Mouse (Mus musculus) A20 (cell line): ENCODE measurements around the gene Gm37240.

ENCODE experiments used
- DNase-seq: peaks from one replicate; pipeline ENCODE4 v3.0.0-alpha.2; 2011; ENCODE audit warnings: low read depth, low spot score

Gene Gm37240

DNA sequence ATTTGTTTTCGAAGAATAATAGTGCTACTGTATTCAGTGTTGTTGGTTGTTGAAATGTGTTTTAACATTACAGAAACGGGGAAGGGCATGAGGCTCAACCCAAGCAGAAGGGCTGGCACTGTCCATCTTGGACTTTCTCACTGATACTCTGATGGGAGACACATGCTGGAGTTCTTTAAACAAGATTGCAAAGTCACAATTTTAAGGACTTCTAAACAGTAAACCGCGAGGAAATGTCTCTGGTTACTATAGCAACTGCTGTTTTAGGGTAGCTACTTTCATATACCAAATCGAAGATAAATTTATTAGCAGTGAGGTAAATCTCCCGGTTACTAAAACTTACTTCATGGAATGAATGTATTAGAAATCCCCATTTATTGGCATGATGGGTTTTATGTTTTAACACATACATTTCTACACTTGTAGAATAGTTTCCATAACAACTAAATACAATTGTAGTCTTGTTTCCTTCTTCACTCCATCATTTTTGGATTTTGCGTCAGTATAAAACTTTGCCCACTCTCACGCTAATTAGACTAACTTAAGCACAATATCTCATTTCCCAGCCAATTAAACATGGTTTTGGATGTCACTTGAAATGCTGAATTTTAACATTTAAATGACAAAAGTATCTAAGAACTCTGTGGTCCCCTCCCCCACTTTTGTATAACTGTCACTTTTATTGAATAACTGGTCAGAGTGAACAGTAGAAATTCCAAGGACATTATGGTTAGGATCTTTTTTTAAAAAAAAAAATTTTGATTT, 932.1 kb downstream of the Gm37240 start:
- no peak for DNase-seq

DNA sequence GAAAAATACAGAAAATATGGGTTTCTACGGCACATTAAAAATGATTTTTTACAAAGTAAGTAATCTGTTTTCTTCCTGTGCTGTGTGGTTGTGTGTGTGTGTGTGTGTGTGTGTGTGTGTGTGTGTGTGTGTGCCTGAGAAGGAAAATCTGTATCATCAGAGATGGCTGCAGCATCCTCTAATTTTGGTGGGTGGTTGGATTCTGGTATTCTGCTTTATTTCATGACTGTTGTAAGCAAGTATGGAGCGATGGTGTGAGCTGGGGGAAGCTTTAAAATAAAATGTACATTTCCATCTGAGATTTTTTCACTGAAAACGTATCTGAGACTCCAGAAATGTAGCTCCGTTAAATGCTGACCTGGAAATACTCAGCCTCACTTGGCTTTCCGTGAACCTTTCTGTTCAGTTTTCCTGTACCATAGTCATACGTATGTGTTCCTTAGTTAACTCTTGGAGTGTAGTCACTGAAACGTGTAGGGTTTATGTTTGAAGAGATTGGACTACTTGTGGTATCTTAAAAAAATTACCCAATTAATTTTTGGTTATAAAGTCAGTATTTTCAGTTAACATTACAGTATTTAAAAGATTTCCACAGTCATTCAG, 934.6 kb downstream of the Gm37240 start:
- DNase-seq, result no peak

DNA sequence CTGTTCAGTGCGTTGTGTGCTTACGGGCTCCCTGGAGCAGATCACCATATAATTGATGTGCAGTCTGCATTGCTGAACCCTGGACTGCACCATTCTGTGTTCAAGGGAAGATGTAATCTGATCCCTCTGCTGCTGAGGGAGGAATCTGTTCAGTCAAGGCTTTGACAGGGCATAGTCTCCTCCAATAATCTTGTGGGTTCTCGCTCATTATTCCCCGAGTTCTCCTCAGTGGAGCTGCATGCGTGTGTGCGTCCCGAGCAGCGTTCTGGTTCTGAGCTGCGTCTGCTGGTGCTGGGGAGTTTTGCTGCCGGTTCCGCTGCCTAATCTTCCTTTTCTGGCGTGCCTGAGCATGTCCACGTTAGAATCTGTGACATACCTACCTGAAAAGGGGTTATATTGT, 935.2 kb downstream of the Gm37240 start:
- no peak for DNase-seq

GRCm38 (mm10) chr3:84951698-84952097, 935.6 kb downstream of the Gm37240 start:
- no peak for DNase-seq

DNA sequence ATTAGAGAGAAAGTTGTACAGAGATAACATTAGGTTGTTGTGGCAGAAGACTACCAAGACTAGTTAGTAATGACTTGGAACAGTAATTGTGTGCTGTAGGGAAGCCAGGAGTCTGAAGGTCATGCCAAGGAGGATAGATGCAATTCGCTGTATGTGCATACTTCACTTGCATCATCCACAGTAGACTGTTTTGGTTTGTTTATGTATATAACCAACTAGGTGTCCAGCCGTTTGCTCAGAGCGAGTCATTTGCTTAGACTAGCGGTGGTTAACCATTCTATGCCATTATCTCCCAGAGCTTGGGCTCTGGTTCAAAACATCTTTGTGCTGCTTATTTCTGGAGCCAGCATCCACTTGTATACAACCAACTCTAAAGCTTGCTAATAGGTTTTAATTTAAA, 937.9 kb downstream of the Gm37240 start:
- no peak for DNase-seq

DNA sequence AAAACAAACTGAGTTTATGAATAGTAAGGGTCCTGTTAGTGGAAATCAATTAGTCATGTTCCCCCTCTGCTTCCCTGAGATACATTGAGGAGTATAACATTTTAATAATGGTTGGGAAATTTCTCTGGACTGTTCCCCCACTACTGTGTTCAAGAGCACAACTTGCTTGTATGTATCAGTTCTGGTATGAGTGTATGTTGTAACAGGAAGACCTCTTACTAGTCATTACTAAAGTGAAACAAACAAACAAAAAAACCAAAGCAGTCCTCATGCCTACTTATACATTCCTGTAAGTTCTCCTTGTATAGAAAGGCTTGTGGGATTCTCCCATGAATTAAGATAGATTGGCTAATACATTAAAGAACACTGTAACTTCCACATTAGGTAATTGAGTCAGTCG, 940.9 kb downstream of the Gm37240 start:
- DNase-seq, result peak; percentile 28

DNA sequence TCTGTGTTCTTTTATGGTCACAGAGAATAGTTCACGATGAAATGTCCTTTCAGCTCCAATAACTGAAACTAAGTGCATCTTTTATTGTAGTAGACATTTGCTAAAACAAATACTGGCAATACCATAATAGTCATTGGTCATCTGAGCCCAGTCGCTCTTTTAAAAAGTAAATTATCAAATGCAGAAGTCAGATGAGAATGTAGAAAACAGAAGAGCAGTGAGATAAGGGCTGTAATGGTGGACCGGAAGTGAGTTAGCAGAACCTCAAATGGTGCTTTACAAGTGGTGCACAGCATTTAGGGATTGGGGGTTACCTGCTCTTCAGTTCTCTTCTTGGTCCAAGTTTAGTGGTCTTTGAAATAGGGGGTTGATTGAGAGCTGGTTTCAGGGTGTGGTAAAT, 942.4 kb downstream of the Gm37240 start:
- no peak for DNase-seq

DNA sequence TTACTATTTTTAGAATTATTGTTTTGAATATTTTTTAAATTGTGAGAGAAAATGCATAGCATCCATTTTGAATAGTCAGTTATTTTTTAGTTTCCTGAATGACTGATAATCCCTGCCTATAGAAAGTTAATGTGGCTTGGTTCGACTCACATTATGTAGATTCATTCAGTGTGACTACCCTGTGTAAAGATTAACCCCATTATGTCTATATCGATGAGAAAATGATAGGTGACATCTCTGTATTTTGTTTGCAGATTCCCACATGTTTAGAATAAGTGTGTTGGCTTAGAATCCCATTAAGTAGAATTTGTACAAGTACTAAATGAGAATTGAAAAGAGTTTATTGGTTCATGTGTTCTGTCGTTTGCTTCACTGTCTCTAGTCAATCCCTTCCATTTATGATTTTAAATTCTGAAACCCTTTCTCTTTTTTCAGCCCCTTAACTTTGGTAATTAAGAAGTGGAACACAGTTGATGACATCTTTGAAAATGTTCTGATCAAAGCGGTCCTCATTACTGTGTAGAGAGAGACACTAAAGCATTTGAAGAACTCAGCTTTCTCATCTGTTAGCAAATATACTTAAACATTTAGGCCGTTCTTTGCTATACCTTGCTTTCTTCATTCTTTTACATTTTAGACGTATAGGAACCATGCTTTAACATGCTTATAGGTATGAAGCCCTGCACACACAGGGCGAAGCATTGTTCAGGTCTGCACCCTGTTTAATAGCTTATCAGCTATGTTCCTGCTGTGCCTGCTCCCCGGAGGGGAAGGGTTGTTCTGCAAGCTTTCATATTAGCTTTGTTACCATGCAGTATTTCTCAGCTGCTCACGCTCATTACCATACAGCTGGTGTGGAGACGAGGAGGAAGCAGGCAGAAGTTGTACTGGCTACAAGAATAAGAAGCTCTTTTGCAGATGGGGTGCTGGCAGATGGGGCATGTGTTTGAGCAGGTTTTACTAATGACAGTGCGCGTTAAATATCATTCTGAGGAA, 949.7 kb downstream of the Gm37240 start:
- peak; percentile 41 for DNase-seq

DNA sequence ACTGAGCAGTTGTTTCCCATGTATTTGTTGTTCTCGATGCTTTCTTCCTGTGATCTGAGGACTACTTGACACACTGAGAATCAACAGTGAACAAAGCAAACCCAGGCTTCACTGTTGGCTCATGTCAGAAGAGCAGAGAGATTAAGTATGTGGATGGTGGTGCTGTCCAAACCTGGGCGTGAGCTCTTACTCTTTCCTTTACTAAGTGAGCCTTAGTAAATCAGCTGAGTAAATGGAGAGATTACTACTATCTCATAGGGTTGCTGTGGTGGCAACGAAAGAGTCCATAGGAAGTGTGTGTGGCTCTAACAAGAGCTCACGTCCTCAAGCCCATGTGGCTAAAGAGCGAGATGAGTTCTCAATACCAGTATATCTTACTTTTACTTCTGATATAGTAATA, 950.4 kb downstream of the Gm37240 start:
- DNase-seq, result no peak

GRCm38 (mm10) chr3:84936252-84936651, 951.1 kb downstream of the Gm37240 start:
- DNase-seq, result no peak

- DNase-seq, result no peak
These were observed 951.6 kb downstream of the Gm37240 start for GRCm38 (mm10) chr3:84935729-84936128.

DNA sequence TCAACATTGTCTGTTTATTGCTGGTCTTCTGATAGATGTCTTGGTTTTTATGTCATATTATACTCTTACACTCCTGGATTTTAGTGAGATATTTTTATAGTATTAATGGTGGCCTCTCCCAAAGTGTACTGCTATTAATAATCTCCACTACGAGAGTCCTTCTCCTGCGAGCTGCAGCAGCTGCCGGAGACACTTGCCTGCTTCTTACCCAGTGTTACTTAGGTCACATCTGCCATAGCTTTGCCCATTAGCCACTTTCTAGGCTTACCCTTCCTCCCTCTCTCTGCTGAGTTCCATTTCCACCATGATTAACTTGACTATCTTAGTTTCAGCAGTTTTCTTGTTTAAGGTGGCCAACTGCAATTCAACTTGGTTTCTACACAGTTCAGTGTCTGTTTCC, 956.6 kb downstream of the Gm37240 start:
- no peak for DNase-seq

DNA sequence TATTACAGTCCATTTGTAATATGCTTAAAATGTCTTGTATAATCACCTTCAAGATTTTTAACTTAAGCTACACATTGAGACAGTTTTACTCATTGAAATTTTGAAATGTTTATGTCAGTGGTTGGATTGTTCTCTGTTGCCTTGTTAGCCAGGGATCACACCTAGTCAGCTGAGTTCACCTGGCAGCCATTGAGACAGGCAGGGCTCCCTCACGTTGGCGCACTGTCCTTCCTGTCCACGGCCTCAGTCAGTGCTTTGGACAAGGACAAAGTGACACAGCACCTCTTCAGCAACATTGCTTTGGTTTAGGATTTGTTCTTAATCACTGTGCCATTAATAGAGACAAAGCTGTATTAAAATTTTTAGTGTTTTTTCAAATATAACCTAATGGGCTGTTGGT, 958.1 kb downstream of the Gm37240 start:
- DNase-seq, result no peak

GRCm38 (mm10) chr3:84927901-84928300, 959.4 kb downstream of the Gm37240 start:
- peak; percentile 51 for DNase-seq

DNA sequence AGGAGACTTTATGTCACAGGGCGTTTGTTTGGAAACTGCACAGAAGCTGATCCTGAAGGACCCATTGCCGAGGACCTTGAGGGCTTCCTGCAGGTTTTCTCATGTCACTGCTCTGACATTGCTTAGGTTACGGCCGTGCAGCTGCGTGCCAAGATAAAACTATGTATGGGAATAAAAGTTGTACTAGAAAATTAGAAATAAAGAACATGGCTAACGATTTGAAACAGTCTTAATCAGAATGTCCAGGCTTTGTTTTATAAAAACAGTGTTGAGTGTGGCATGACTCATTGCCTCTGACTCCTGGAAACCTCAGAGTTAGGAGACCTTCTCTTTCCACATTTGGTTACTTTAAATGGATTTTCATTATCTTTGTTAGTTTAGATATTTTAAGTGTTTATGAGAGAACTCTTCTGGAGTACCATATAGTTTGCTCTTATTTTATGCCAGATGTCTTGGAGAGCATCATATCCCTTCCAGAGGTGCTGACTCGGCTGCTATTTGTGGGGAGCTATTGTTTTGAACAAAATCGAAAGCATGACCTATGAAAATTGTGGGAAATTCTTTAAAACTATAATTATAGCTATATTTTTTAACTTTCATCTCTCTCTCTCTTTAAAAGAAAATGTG, 960.0 kb downstream of the Gm37240 start:
- no peak for DNase-seq

DNA sequence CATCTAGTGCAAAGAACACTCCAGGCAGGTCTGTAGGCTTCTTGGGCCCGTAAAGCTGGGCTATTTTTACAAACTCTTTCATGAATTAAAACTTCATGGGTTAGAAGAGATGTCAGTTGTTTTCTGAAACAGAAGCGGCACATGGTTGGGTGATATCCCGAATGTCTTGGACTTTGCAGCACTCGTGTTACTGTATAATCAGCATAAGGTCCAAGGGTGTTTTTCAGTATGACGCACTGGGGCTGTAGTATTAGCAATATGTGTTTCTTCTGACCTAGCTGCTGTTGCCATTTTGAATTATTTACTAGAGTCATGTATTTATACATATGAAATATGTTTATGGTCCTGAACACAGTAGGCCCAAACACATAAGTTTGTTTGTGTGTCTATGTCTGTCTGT, 961.2 kb downstream of the Gm37240 start:
- DNase-seq, result no peak

GRCm38 (mm10) chr3:84925229-84925628, 962.1 kb downstream of the Gm37240 start:
- DNase-seq, result no peak

GRCm38 (mm10) chr3:84923670-84924069, 963.6 kb downstream of the Gm37240 start:
- no peak for DNase-seq

- no peak for DNase-seq
These were observed 964.1 kb downstream of the Gm37240 start for GRCm38 (mm10) chr3:84923256-84923655.

DNA sequence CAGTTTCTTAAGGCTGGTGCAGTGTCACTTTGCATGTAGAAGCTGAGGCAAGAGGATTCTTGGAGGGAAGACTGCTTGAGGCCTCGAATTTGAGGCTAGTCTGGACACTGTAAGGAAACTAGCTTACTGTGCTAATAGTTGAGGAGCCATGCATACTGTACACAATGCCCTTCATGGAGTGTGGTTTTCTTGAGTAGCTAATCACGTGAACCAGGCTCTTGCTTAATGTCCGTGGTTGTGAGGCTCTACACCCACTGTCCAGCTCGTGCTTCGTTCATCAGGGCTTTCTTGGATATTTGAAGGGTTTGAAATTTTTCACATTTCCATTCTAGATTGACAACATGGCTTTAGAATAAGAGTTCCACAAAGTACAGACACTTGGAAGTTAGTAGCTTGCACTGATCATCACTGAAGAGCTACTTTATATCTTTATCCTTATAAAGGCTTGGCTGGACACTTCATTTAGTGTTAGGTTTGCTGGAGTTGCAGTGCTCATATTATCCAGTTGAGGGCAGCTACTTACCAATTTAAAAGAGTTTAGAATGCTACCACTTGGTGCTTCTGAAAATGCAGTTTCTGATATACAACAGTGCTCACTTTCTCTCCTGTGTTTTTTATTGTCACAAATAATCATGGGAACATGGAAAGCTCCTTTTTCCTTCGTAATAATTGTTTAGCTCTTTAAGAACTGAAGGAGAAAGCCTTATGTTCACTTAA, 965.5 kb downstream of the Gm37240 start:
- DNase-seq, result no peak
